Mouse (Mus musculus) kidney, embryonic 16.5 days (tissue): ENCODE results near the gene Plagl1. TPM values are rescaled to one million over a fixed set of nuclear protein-coding genes. Genes with fewer than 3 reads are reported as not detected.
"Not testable (repeated sequence)": the region's sequence is repeated elsewhere in the genome, so short reads cannot be mapped to it uniquely, and the experiment has no call there.

Experiments
- ATAC-seq: fragments of 200-750 bp; cut with Nextera tagmentation; 2 replicates; pipeline ENCODE4 v1.8.0; 2017; ENCODE audit warnings: moderate TSS enrichment; ENCODE audit not compliant: low FRiP score, low TSS enrichment
- H3K27ac ChIP-seq: fragments of 300-500 bp; sonication (generic); 2 replicates; pipeline ENCODE4 v1.5.1; 2014; ENCODE audit warnings: low read length
- H3K27me3 ChIP-seq: fragments of 300-500 bp; sonication (generic); 2 replicates; pipeline ENCODE4 v1.6.1; 2014; ENCODE audit warnings: low read length, control low read depth, mixed read lengths; ENCODE audit not compliant: insufficient read depth
- H3K36me3 ChIP-seq: fragments of 300-500 bp; sonication (generic); 2 replicates; pipeline ENCODE4 v1.6.1; 2014; ENCODE audit warnings: low read length, control low read depth, mixed read lengths; ENCODE audit not compliant: insufficient read depth
- H3K4me1 ChIP-seq: fragments of 300-500 bp; sonication (generic); 2 replicates; pipeline ENCODE4 v1.6.1; 2014; ENCODE audit warnings: low read length, control low read depth, mixed read lengths; ENCODE audit not compliant: insufficient read depth
- H3K4me2 ChIP-seq: fragments of 300-500 bp; sonication (generic); replicated peaks from 2 replicates; pipeline ENCODE4 v1.6.1; 2014; ENCODE audit warnings: low read depth, low read length
- H3K4me3 ChIP-seq: fragments of 300-500 bp; sonication (generic); 2 replicates; pipeline ENCODE4 v1.5.1; 2014; ENCODE audit warnings: mild to moderate bottlenecking, low read length
- H3K9ac ChIP-seq: fragments of 300-500 bp; sonication (generic); replicated peaks from 2 replicates; pipeline ENCODE4 v1.6.1; 2014; ENCODE audit warnings: low read length
- H3K9me3 ChIP-seq: fragments of 300-500 bp; sonication (generic); 2 replicates; pipeline ENCODE4 v1.6.1; 2016; ENCODE audit warnings: low read length, control low read depth
- whole genome bisulfite sequencing: fragments of 180-500 bp; shearing (Covaris S2); extraction: QIAGEN DNeasy Blood & Tissue Kit; methylation state at CpG from one replicate; pipeline ENCODE4 v1.1.7; 2014; 5-methylcytosine and 5-hydroxymethylcytosine counted together
- polyA plus RNA-seq: library from polyadenylated mRNA; unstranded; fragments of >200 nt; fragmentation: Nextera tagmentation; extraction: Ambion mirVana; gene quantifications from 2 replicates; pipeline ENCODE4 v1.2.1, GENCODE M21; 2015

The Plagl1 gene
- 83.8 and 93.0 TPM in 2 replicates for polyA plus RNA-seq

- no peaks in the 10 kb centered on the region for H3K36me3 ChIP-seq
- H3K27me3 ChIP-seq: peaks cover 16% of the 10 kb centered on the region
- WGBS: 62% methylated on average over 11 of the region's 11 CpGs
- peak within 1 kb of the TSS; percentile 35 for H3K4me3 ChIP-seq
- no peaks in the 10 kb centered on the region for H3K9me3 ChIP-seq
- H3K4me1 ChIP-seq: peaks cover 14% of the 10 kb centered on the region
- H3K27ac ChIP-seq: no peak within 1 kb of the TSS
- no peak for ATAC-seq
- peak within 1 kb of the TSS; percentile 46 for H3K9ac ChIP-seq
- H3K4me2 ChIP-seq: peak within 1 kb of the TSS; percentile 65
Measured at GRCm38 (mm10) chr10:13060021-13060668, at the start of gene Plagl1. TSS of gene Plagl1 (plus strand) at chr10:13060504.

GRCm38 (mm10) chr10:13014026-13014425, 46.3 kb upstream of the Plagl1 start:
- Histone ChIP-seq H3K4me3 (no peak overlapping the region), H3K4me2 (no peak overlapping the region), H3K36me3 (peaks cover 2% of the 10 kb centered on the region; the same call in 1 of the 2 replicates), H3K27me3 (no peaks in the 10 kb centered on the region), H3K9me3 (no peaks in the 10 kb centered on the region), H3K27ac (no peak overlapping the region), H3K4me1 (peaks cover 8% of the 10 kb centered on the region), H3K9ac (no peak overlapping the region)
- ATAC-seq: no peak
- 60% methylated on average over 7 of the region's 7 CpGs for WGBS

GRCm38 (mm10) chr10:13016573-13016972, 43.7 kb upstream of the Plagl1 start:
- H3K9ac ChIP-seq: no peak overlapping the region
- H3K4me2 ChIP-seq: no peak overlapping the region
- H3K27ac ChIP-seq: no peak overlapping the region
- WGBS: 23% methylated on average over 4 of the region's 4 CpGs
- H3K36me3 ChIP-seq: no peaks in the 10 kb centered on the region
- no peaks in the 10 kb centered on the region for H3K9me3 ChIP-seq
- H3K27me3 ChIP-seq: no peaks in the 10 kb centered on the region
- ATAC-seq: peak; percentile 67; the same call in 1 of the 2 replicates
- no peak overlapping the region for H3K4me3 ChIP-seq
- H3K4me1 ChIP-seq: no peaks in the 10 kb centered on the region

- no peak for ATAC-seq
- no peak overlapping the region for H3K9ac ChIP-seq
- no peak overlapping the region for H3K4me3 ChIP-seq
- H3K9me3 ChIP-seq: no peaks in the 10 kb centered on the region
- H3K27me3 ChIP-seq: no peaks in the 10 kb centered on the region
- H3K27ac ChIP-seq: no peak overlapping the region
- H3K36me3 ChIP-seq: no peaks in the 10 kb centered on the region
- no peak overlapping the region for H3K4me2 ChIP-seq
- H3K4me1 ChIP-seq: no peaks in the 10 kb centered on the region
- WGBS: 57% methylated on average over 7 of the region's 7 CpGs
Measured at GRCm38 (mm10) chr10:13018510-13018909, 41.8 kb upstream of the Plagl1 start.

- Histone ChIP-seq H3K9me3 (no peaks in the 10 kb centered on the region), H3K4me2 (no peak overlapping the region), H3K27me3 (no peaks in the 10 kb centered on the region), H3K4me1 (no peaks in the 10 kb centered on the region), H3K27ac (no peak overlapping the region), H3K4me3 (no peak overlapping the region), H3K9ac (no peak overlapping the region), H3K36me3 (no peaks in the 10 kb centered on the region)
- WGBS: 65% methylated on average over 5 of the region's 5 CpGs
- ATAC-seq: no peak
Measured at GRCm38 (mm10) chr10:13019026-13019425, 41.3 kb upstream of the Plagl1 start.

GRCm38 (mm10) chr10:13022103-13022502, 38.2 kb upstream of the Plagl1 start:
- Histone ChIP-seq H3K27me3 (no peaks in the 10 kb centered on the region), H3K4me2 (no peak overlapping the region), H3K27ac (no peak overlapping the region), H3K9me3 (no peaks in the 10 kb centered on the region), H3K4me1 (no peaks in the 10 kb centered on the region), H3K9ac (no peak overlapping the region), H3K4me3 (no peak overlapping the region), H3K36me3 (no peaks in the 10 kb centered on the region)
- no peak for ATAC-seq
- WGBS: 91% methylated on average over 4 of the region's 4 CpGs

GRCm38 (mm10) chr10:13023985-13024384, 36.3 kb upstream of the Plagl1 start:
- not testable (repeated sequence) for H3K27me3 ChIP-seq, ATAC-seq, H3K36me3 ChIP-seq, H3K4me2 ChIP-seq, H3K9ac ChIP-seq, H3K27ac ChIP-seq, H3K4me1 ChIP-seq, H3K9me3 ChIP-seq, H3K4me3 ChIP-seq
- WGBS: 63% methylated on average over 3 of the region's 3 CpGs

GRCm38 (mm10) chr10:13027702-13028101, 32.6 kb upstream of the Plagl1 start:
- 82% methylated on average over 5 of the region's 5 CpGs for WGBS
- Histone ChIP-seq H3K27ac (no peak overlapping the region), H3K9ac (no peak overlapping the region), H3K4me2 (no peak overlapping the region), H3K4me1 (no peaks in the 10 kb centered on the region), H3K9me3 (no peaks in the 10 kb centered on the region), H3K4me3 (no peak overlapping the region), H3K27me3 (no peaks in the 10 kb centered on the region), H3K36me3 (no peaks in the 10 kb centered on the region)
- ATAC-seq: no peak

GRCm38 (mm10) chr10:13028215-13028614, 32.1 kb upstream of the Plagl1 start:
- no peak overlapping the region for H3K27ac ChIP-seq
- H3K4me1 ChIP-seq: no peaks in the 10 kb centered on the region
- no peak overlapping the region for H3K9ac ChIP-seq
- no peak overlapping the region for H3K4me3 ChIP-seq
- H3K36me3 ChIP-seq: no peaks in the 10 kb centered on the region
- H3K4me2 ChIP-seq: no peak overlapping the region
- H3K27me3 ChIP-seq: no peaks in the 10 kb centered on the region
- no peaks in the 10 kb centered on the region for H3K9me3 ChIP-seq
- WGBS: 100% methylated on average over 1 of the region's 1 CpGs
- no peak for ATAC-seq

- 86% methylated on average over 5 of the region's 5 CpGs for WGBS
- Histone ChIP-seq H3K9me3 (no peaks in the 10 kb centered on the region), H3K4me1 (no peaks in the 10 kb centered on the region)
Measured at GRCm38 (mm10) chr10:13029416-13029815, 30.9 kb upstream of the Plagl1 start.

More at GRCm38 (mm10) chr10:13029416-13029815, 30.9 kb upstream of the Plagl1 start:
- H3K9ac ChIP-seq: no peak overlapping the region
- no peaks in the 10 kb centered on the region for H3K36me3 ChIP-seq
- H3K4me2 ChIP-seq: no peak overlapping the region
- no peaks in the 10 kb centered on the region for H3K27me3 ChIP-seq
- ATAC-seq: no peak
- H3K4me3 ChIP-seq: no peak overlapping the region
- no peak overlapping the region for H3K27ac ChIP-seq
